Mouse (Mus musculus) testis, postnatal 10 days (tissue): Measurements from ENCODE around the gene Map9.
"Not testable (repeated sequence)": the region's sequence is repeated elsewhere in the genome, so short reads cannot be mapped to it uniquely, and the experiment has no call there.

ENCODE experiments used
- DNase-seq: peaks from one replicate; pipeline ENCODE4 v3.0.0; 2021; ENCODE audit warnings: low spot score

The Map9 gene

DNA sequence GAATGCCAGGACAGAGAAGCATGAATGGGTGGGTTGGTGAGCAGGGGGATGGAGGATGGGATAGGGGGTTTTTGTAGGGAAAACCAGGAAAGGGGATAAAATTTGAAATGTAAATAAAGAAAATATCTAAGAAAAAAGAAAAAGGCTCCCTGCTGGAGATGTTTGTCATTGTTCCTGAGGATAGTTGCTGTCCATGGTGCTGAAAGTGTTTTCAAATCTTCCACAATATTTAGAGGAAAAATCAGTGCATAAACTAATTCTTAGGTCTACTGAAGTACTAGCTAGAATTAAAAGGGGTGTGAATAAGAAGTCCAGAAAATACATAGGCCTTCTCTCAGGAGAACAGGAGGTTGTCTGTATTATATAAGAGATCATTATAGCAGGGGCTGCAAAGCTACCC lies 54.6 kb downstream of the Map9 start:
- peak; percentile 39 for DNase-seq

- DNase-seq, result no peak
Measured at GRCm38 (mm10) chr3:82417958-82418357, 60.1 kb downstream of the Map9 start.

DNA sequence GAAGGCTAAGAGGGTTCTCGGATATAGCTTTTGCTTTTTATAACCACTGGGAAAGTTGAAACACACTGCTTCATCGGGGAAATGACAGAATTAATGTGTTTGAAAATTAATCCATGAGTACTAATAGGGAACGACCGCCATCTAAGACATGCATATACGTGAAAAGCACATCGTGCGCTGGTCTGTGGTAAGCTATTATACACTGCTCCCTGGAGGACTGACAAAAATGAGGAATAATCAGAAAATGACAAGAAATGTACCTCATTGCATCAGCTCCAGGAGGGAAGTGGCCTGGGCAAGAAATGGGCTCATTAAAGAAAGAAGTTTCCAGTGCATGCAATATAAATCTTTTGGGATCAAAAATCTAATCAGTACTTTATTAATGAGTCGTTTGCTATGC lies 77.5 kb downstream of the Map9 start:
- no peak for DNase-seq

DNA sequence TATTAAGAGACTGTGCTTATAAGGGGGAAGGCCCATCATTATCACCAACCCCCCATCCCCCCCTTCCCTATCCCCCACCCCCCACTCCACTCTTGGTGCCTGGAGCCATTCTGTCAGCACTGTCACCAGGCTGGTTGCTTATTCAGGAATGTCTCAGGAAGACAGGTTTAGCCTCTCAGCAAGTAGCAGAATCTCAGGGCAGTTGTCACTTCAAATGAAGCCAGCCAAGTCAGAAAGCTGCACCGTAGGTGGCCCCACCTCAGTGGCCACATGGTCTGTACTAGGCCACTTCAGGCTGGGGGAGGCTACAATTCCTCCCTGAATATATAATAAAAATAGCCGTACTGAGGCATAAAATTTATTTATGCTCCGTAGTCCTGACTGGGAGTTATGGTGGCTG lies 83.1 kb downstream of the Map9 start:
- DNase-seq, result no peak

DNA sequence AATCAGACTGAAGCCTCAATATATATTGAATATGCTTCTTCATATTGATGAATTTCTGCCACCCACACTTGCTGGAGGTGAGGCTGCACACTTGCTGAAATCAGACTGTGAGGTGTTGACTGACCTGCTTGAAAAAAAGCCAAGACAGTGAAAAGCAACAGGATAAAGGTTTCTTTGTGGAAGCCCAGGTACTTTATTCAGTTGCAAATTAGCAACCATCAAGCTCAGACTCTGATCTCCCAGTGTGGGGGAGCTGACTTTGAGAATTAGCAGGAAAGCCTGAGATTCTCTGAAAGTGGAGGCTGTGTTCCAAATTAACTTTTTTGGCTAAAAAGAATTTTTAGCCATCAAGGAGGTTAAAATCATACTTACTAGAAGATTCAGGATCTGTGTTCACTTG lies 83.8 kb downstream of the Map9 start:
- not testable (repeated sequence) for DNase-seq
